Mouse (Mus musculus): ENCODE results near the gene Clca4a.

GRCm38 (mm10) chr3:144969755-144970154 is 5.1 kb downstream of the Clca4a start:
- no peak for TF ChIP-seq CTCF (conservative IDR thresholded peaks at IDR 0.05; ENCODE audit: low read length)
- no peak for TF ChIP-seq POU5F1 (IDR thresholded peaks at IDR 0.05; ENCODE audit: borderline replicate concordance, low read length)

Data from E14TG2a.4 (cell line).